Mouse (Mus musculus) lung, postnatal 36 days (tissue): ENCODE results near the gene Il24.

ENCODE experiments used
- DNase-seq: peaks from one replicate; pipeline ENCODE4 v3.0.0; 2022; ENCODE audit warnings: mixed read lengths

Gene Il24

GRCm38 (mm10) chr1:130887354-130887753, at the start of gene Il24:
TSS of gene Il24 (minus strand) at chr1:130887454.
- no peak for DNase-seq

- DNase-seq, result no peak
Measured at GRCm38 (mm10) chr1:130936351-130936750, 49.1 kb upstream of the Il24 start.

GRCm38 (mm10) chr1:130926484-130926883, 39.2 kb upstream of the Il24 start:
- peak; percentile 22 for DNase-seq

- DNase-seq, result no peak
Measured at GRCm38 (mm10) chr1:130918323-130918980, 31.2 kb upstream of the Il24 start.

- no peak for DNase-seq
Measured at GRCm38 (mm10) chr1:130911401-130912010, 24.3 kb upstream of the Il24 start, which contains the start of gene Il20. TSS of gene Il20 (minus strand) at chr1:130911451.

GRCm38 (mm10) chr1:130902505-130902904, 15.3 kb upstream of the Il24 start:
- no peak for DNase-seq

GRCm38 (mm10) chr1:130894468-130894867, 7.2 kb upstream of the Il24 start:
- no peak for DNase-seq

- DNase-seq, result no peak
Measured at GRCm38 (mm10) chr1:130893329-130894040, 6.2 kb upstream of the Il24 start.

GRCm38 (mm10) chr1:130892446-130892845, 5.2 kb upstream of the Il24 start:
- DNase-seq, result peak; percentile 6

- no peak for DNase-seq
Measured at GRCm38 (mm10) chr1:130883146-130883545, 4.1 kb downstream of the Il24 start.

- no peak for DNase-seq
Measured at GRCm38 (mm10) chr1:130879927-130880326, 7.3 kb downstream of the Il24 start.

- DNase-seq, result peak; percentile 13
Measured at GRCm38 (mm10) chr1:130877889-130878614, 9.2 kb downstream of the Il24 start.

GRCm38 (mm10) chr1:130876931-130877509, 10.2 kb downstream of the Il24 start:
- DNase-seq, result peak; percentile 87

GRCm38 (mm10) chr1:130875910-130876309, 11.3 kb downstream of the Il24 start:
- no peak for DNase-seq

- peak; percentile 72 for DNase-seq
Measured at GRCm38 (mm10) chr1:130875139-130875538, 12.1 kb downstream of the Il24 start.

- DNase-seq, result no peak
Measured at GRCm38 (mm10) chr1:130872912-130873311, 14.3 kb downstream of the Il24 start.

- DNase-seq, result peak; percentile 13
Measured at GRCm38 (mm10) chr1:130865541-130866221, 21.6 kb downstream of the Il24 start, which contains the start of gene Fcmr. TSS of gene Fcmr (plus strand) at chr1:130865669.

GRCm38 (mm10) chr1:130864741-130865140, 22.5 kb downstream of the Il24 start:
- DNase-seq, result no peak

- DNase-seq, result peak; percentile 38
Measured at GRCm38 (mm10) chr1:130864238-130864637, 23.0 kb downstream of the Il24 start.

GRCm38 (mm10) chr1:130857456-130857855, 29.8 kb downstream of the Il24 start:
- DNase-seq, result no peak

- DNase-seq, result no peak
Measured at GRCm38 (mm10) chr1:130855723-130856122, 31.5 kb downstream of the Il24 start.

GRCm38 (mm10) chr1:130854819-130855218, 32.4 kb downstream of the Il24 start:
- DNase-seq, result no peak
